Mouse (Mus musculus) ES-E14 (cell line): ENCODE measurements around the gene 5730596B20Rik. TPM values are rescaled to one million over a fixed set of nuclear protein-coding genes. Genes with fewer than 3 reads are reported as not detected.

Source experiments
- DNase-seq: peaks from one replicate; pipeline ENCODE4 v3.0.0-alpha.2; 2013; ENCODE audit warnings: low read depth, low spot score
- H3K27ac ChIP-seq: 2 replicates; pipeline ENCODE4 v1.5.1; 2012; ENCODE audit warnings: low read depth, mild to moderate bottlenecking, low read length, moderate library complexity, mixed read lengths; ENCODE audit not compliant: poor library complexity, insufficient read depth, severe bottlenecking
- H3K36me3 ChIP-seq: 2 replicates; pipeline ENCODE4 v1.6.1; 2012; ENCODE audit warnings: mild to moderate bottlenecking, low read length, moderate library complexity, mixed read lengths; ENCODE audit not compliant: control insufficient read depth, poor library complexity, insufficient read depth, severe bottlenecking
- H3K4me1 ChIP-seq, 2 experiments: fragments of 150-350 bp in 1 of 2; sonication (generic) in 1 of 2; 2 replicates each; pipeline ENCODE4 v1.6.1; 2012; ENCODE audit warnings: low read length in 2 of 2, mild to moderate bottlenecking in 1 of 2, mixed read lengths in 1 of 2; ENCODE audit not compliant: control insufficient read depth in 2 of 2, insufficient read depth in 2 of 2, poor library complexity in 1 of 2
- H3K4me3 ChIP-seq, 2 experiments: fragments of 150-350 bp in 1 of 2; sonication (generic) in 1 of 2; 2 replicates each; pipeline ENCODE4 v1.5.1; 2012; ENCODE audit warnings: low read length in 2 of 2, low read depth in 1 of 2, mild to moderate bottlenecking in 1 of 2, mixed read lengths in 1 of 2; ENCODE audit not compliant: insufficient read depth in 1 of 2, poor library complexity in 1 of 2, severe bottlenecking in 1 of 2
- H3K9ac ChIP-seq: 2 replicates; pipeline ENCODE4 v1.6.1; 2012; ENCODE audit warnings: low read depth, mild to moderate bottlenecking, low read length, mixed read lengths; ENCODE audit not compliant: poor library complexity, insufficient read depth, severe bottlenecking
- H3K9me3 ChIP-seq: fragments of 150-350 bp; sonication (generic); 2 replicates; pipeline ENCODE4 v1.6.1; 2012; ENCODE audit warnings: low read depth, mild to moderate bottlenecking, low read length; ENCODE audit not compliant: control insufficient read depth, insufficient read depth
- CHD2 ChIP-seq: IDR thresholded peaks from 2 replicates; pipeline ENCODE4 v1.6.1; 2014; ENCODE audit warnings: mild to moderate bottlenecking, low read depth, low read length, inconsistent platforms
- HCFC1 ChIP-seq: IDR thresholded peaks from 2 replicates; pipeline ENCODE4 v1.6.1; 2012; ENCODE audit warnings: low read length, inconsistent platforms, borderline replicate concordance; ENCODE audit not compliant: insufficient read depth
- MAFK ChIP-seq: IDR thresholded peaks from 2 replicates; pipeline ENCODE4 v1.6.1; 2014; ENCODE audit warnings: mild to moderate bottlenecking, low read depth, low read length, inconsistent platforms; ENCODE audit not compliant: insufficient read depth
- ZC3H11A ChIP-seq: IDR thresholded peaks from 2 replicates; pipeline ENCODE4 v1.6.1; 2012; ENCODE audit warnings: low read depth, mild to moderate bottlenecking, inconsistent platforms, low read length, borderline replicate concordance
- ZNF384 ChIP-seq: IDR thresholded peaks from 2 replicates; pipeline ENCODE4 v1.6.1; 2012; ENCODE audit warnings: low read depth, low read length, inconsistent platforms
- in situ Hi-C, 2 experiments: fragments of 600-800 bp; cut with MboI; formaldehyde crosslinking; loops; one replicate each; pipeline ENCODE4 v1.15.1; 2025; ENCODE audit warnings: low sequenced_read_pairs in 2 of 2, inconsistent platforms in 1 of 2; ENCODE audit not compliant: unreplicated experiment in 2 of 2
- total RNA-seq: library from RNA; depleted of rRNA; stranded (reverse); fragments of 300-350 nt; gene quantifications from 2 replicates; pipeline ENCODE4 v1.2.3, GENCODE M21; 2012

Gene 5730596B20Rik
- total RNA-seq, 1 experiment: 0.18 TPM

- in situ Hi-C loops: loop anchor here in 1 of 2 experiments (25.0 kb wide), 1 partner anchor 595 kb away; no protein-coding TSS in a partner anchor
- no peak overlapping the region for H3K4me3 ChIP-seq
- TF ChIP-seq MAFK: no peak
- no peak for TF ChIP-seq ZC3H11A
- no peak for TF ChIP-seq HCFC1
- no peak for TF ChIP-seq CHD2
- no peak for TF ChIP-seq ZNF384
- no peak overlapping the region for H3K9ac ChIP-seq
- H3K9me3 ChIP-seq: no peaks in the 10 kb centered on the region
- no peak overlapping the region for H3K27ac ChIP-seq
- H3K4me1 ChIP-seq: peaks cover 0 to 7% of the 10 kb centered on the region in 2 experiments; a peak in 1 of 4 replicates
- DNase-seq: no peak
- H3K36me3 ChIP-seq: no peaks in the 10 kb centered on the region
These were observed 29.8 kb downstream of the 5730596B20Rik start for GRCm38 (mm10) chr6:52206882-52207683.

GRCm38 (mm10) chr6:52207684-52207976 lies 30.3 kb downstream of the 5730596B20Rik start:
- H3K27ac ChIP-seq: no peak overlapping the region

GRCm38 (mm10) chr6:52208072-52208867 lies 31.0 kb downstream of the 5730596B20Rik start, which contains the start of gene Hoxa6:
Gene Hoxa6, minus strand, starts transcription at chr6:52208722.
- no peaks in the 10 kb centered on the region for H3K9me3 ChIP-seq
- H3K36me3 ChIP-seq: no peaks in the 10 kb centered on the region
- in situ Hi-C loops: loop anchor here in 1 of 2 experiments (25.0 kb wide), 1 partner anchor 596 kb away; no protein-coding TSS in a partner anchor
- no peak for TF ChIP-seq ZC3H11A
- no peak for TF ChIP-seq MAFK
- TF ChIP-seq ZNF384: no peak
- no peak for TF ChIP-seq HCFC1
- no peak for TF ChIP-seq CHD2
- DNase-seq: no peak
- H3K4me3 ChIP-seq: peak within 1 kb of the TSS; percentile 29 to 43
- peaks cover 0 to 7% of the 10 kb centered on the region in 2 experiments; a peak in 1 of 4 replicates for H3K4me1 ChIP-seq
- no peak within 1 kb of the TSS for H3K9ac ChIP-seq
- H3K27ac ChIP-seq: no peak within 1 kb of the TSS

More at GRCm38 (mm10) chr6:52207684-52207976, 30.3 kb downstream of the 5730596B20Rik start:
- no peak for DNase-seq
- H3K9ac ChIP-seq: no peak overlapping the region
- no peaks in the 10 kb centered on the region for H3K9me3 ChIP-seq
- in situ Hi-C loops: loop anchor here in 1 of 2 experiments (25.0 kb wide), 1 partner anchor 595 kb away; no protein-coding TSS in a partner anchor
- TF ChIP-seq ZNF384: no peak
- no peak for TF ChIP-seq HCFC1
- TF ChIP-seq CHD2: no peak
- TF ChIP-seq ZC3H11A: no peak
- no peak for TF ChIP-seq MAFK
- H3K4me1 ChIP-seq: peaks cover 0 to 7% of the 10 kb centered on the region in 2 experiments; a peak in 1 of 4 replicates
- H3K36me3 ChIP-seq: no peaks in the 10 kb centered on the region
- H3K4me3 ChIP-seq: no peak overlapping the region

GRCm38 (mm10) chr6:52208868-52209684 lies 31.8 kb downstream of the 5730596B20Rik start:
- Histone ChIP-seq H3K4me1 (peaks cover 0 to 5% of the 10 kb centered on the region in 2 experiments; a peak in 1 of 4 replicates), H3K36me3 (no peaks in the 10 kb centered on the region), H3K4me3 (peak overlapping the region; percentile 29 to 43), H3K9ac (no peak overlapping the region), H3K27ac (no peak overlapping the region), H3K9me3 (no peaks in the 10 kb centered on the region)
- TF ChIP-seq ZC3H11A (no peak), CHD2 (no peak), ZNF384 (no peak), HCFC1 (no peak), MAFK (no peak)
- no peak for DNase-seq
- in situ Hi-C loops: loop anchor here in 1 of 2 experiments (25.0 kb wide), 1 partner anchor 597 kb away; no protein-coding TSS in a partner anchor
